Mouse (Mus musculus): Measurements from ENCODE around the gene Ccdc174. TPM values are rescaled to one million over a fixed set of nuclear protein-coding genes. Genes with fewer than 3 reads are reported as not detected.

The Ccdc174 gene
- polyA plus RNA-seq, 1 experiment = 0.71 TPM

DNA sequence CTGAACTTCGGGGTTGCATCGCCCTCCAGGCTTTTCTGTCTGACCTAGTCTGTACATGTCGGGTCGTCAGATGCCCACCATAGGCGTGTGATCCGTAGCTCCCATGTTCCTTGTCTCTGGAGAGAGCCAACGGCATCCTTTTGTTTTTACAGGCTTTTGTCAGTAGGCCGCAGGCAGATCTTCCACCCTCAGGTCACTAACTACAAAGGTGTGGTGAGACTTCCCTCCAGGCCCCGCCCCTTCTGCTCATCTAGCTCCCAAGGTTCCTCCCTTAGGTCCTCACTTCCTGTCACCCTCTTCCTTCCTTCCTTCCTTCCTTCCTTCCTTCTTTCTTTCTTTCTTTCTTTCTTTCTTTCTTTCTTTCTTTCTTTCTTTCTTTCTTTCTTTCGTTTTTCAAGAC is 36.2 kb downstream of the Ccdc174 start:
- no peaks in the 10 kb centered on the region for H3K27me3 ChIP-seq (ENCODE audit: control insufficient read depth)
- TF ChIP-seq GATA1 (IDR thresholded peaks at IDR 0.05; ENCODE audit: low read length) = no peak
- no peak for TF ChIP-seq TAL1 (IDR thresholded peaks at IDR 0.05; ENCODE audit: low read length)
- no peaks in the 10 kb centered on the region for H3K36me3 ChIP-seq (ENCODE audit: control insufficient read depth)
- no peaks in the 10 kb centered on the region for H3K4me1 ChIP-seq (ENCODE audit: control insufficient read depth)
- H3K4me3 ChIP-seq (replicated peaks) = no peak overlapping the region
- H3K9me3 ChIP-seq (ENCODE audit: control insufficient read depth, low read length) = no peaks in the 10 kb centered on the region

- TF ChIP-seq GATA1 (IDR thresholded peaks at IDR 0.05; ENCODE audit: low read length) (no peak), TAL1 (IDR thresholded peaks at IDR 0.05; ENCODE audit: low read length) (no peak)
- Histone ChIP-seq H3K4me3 (replicated peaks) (no peak overlapping the region), H3K9me3 (ENCODE audit: control insufficient read depth, low read length) (no peaks in the 10 kb centered on the region), H3K27me3 (ENCODE audit: control insufficient read depth) (no peaks in the 10 kb centered on the region), H3K4me1 (ENCODE audit: control insufficient read depth) (no peaks in the 10 kb centered on the region), H3K36me3 (ENCODE audit: control insufficient read depth) (no peaks in the 10 kb centered on the region)
Measured at GRCm38 (mm10) chr6:91917286-91917685, 39.4 kb downstream of the Ccdc174 start.

DNA sequence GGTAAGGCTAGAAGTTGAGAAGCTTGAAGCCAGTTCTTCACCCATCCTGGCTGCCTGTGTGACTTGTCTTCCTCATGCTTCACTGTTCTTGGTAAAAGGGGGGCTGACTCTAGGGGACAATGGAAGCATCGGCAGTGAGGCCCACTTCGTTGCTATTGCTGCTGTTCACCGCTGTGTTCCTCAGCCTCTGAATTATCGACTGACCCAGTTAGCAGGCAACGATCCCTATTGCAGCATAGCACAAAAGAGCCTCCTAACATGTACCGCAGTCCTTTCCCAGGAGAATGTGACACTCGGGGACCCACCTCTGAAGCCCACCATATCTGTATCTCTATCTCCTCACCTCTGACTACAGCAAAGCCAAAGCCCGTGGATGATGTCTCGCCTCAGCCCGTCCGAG is 39.9 kb downstream of the Ccdc174 start:
- Histone ChIP-seq H3K36me3 (ENCODE audit: control insufficient read depth) (no peaks in the 10 kb centered on the region), H3K4me3 (replicated peaks) (no peak overlapping the region), H3K4me1 (ENCODE audit: control insufficient read depth) (no peaks in the 10 kb centered on the region), H3K27me3 (ENCODE audit: control insufficient read depth) (no peaks in the 10 kb centered on the region), H3K9me3 (ENCODE audit: control insufficient read depth, low read length) (no peaks in the 10 kb centered on the region)
- TF ChIP-seq GATA1 (IDR thresholded peaks at IDR 0.05; ENCODE audit: low read length) = no peak

GRCm38 (mm10) chr6:91931231-91931630 is 53.4 kb downstream of the Ccdc174 start:
- Histone ChIP-seq H3K27me3 (ENCODE audit: control insufficient read depth) (no peaks in the 10 kb centered on the region), H3K36me3 (ENCODE audit: control insufficient read depth) (no peaks in the 10 kb centered on the region), H3K4me3 (replicated peaks) (no peak overlapping the region), H3K9me3 (ENCODE audit: control insufficient read depth, low read length) (no peaks in the 10 kb centered on the region), H3K4me1 (ENCODE audit: control insufficient read depth) (no peaks in the 10 kb centered on the region)
- no peak for TF ChIP-seq GATA1 (IDR thresholded peaks at IDR 0.05; ENCODE audit: low read length)
- TF ChIP-seq TAL1 (IDR thresholded peaks at IDR 0.05; ENCODE audit: low read length) = no peak

GRCm38 (mm10) chr6:91938491-91938890 is 60.6 kb downstream of the Ccdc174 start:
- TF ChIP-seq TAL1 (IDR thresholded peaks at IDR 0.05; ENCODE audit: low read length) (no peak), GATA1 (IDR thresholded peaks at IDR 0.05; ENCODE audit: low read length) (no peak)
- Histone ChIP-seq H3K36me3 (ENCODE audit: control insufficient read depth) (no peaks in the 10 kb centered on the region), H3K9me3 (ENCODE audit: control insufficient read depth, low read length) (no peaks in the 10 kb centered on the region), H3K4me3 (replicated peaks) (no peak overlapping the region), H3K4me1 (ENCODE audit: control insufficient read depth) (no peaks in the 10 kb centered on the region), H3K27me3 (ENCODE audit: control insufficient read depth) (no peaks in the 10 kb centered on the region)

DNA sequence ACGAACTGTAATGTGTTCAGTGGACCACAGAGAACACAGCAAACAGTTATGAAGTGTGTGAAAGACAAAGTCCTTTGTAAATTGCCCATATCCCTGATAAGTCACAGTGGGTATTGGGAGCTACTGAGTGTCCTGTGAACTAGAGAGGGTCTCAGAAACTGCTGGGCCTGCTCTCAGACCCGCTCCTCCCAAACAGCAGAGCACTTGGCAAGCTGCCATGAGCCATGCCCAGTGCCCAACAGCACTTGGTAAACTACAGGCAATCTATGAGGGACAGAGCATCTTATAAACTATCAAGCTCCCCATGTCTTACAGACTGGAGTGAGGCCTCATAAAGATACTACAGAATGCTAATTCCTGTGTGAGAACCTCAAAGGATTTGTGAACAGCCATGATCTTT is 70.6 kb downstream of the Ccdc174 start:
- Histone ChIP-seq H3K9me3 (ENCODE audit: control insufficient read depth, low read length) (no peaks in the 10 kb centered on the region), H3K4me1 (ENCODE audit: control insufficient read depth) (no peaks in the 10 kb centered on the region), H3K27me3 (ENCODE audit: control insufficient read depth) (no peaks in the 10 kb centered on the region), H3K36me3 (ENCODE audit: control insufficient read depth) (no peaks in the 10 kb centered on the region), H3K4me3 (replicated peaks) (no peak overlapping the region)
- no peak for TF ChIP-seq GATA1 (IDR thresholded peaks at IDR 0.05; ENCODE audit: low read length)
- TF ChIP-seq TAL1 (IDR thresholded peaks at IDR 0.05; ENCODE audit: low read length) = no peak

Other genes starting within 250 kb of the Ccdc174 start
- gene Slc6a6, start 194.0 kb upstream of the Ccdc174 start, polyA plus RNA-seq (2012) = 0.34 and 0.45 TPM in 2 replicates
- gene Grip2, start 50.8 kb upstream of the Ccdc174 start, polyA plus RNA-seq (2012) = not detected in 2 replicates
- gene 4930590J08Rik, start 24.8 kb downstream of the Ccdc174 start, polyA plus RNA-seq (2012) = not detected in 2 replicates
- gene Fgd5, start 100.8 kb downstream of the Ccdc174 start, polyA plus RNA-seq (2012) = 0.01 and 0.03 TPM in 2 replicates
- 0.11 and 0.17 TPM in 2 replicates for gene Nr2c2, start 213.3 kb downstream of the Ccdc174 start, polyA plus RNA-seq (2012)

All from erythroblast, embryonic 14.5 days (primary cell).